Mouse (Mus musculus) embryonic fibroblast, embryonic 13.5 days (primary cell): ENCODE measurements at regions not wholly inside any gene's neighbourhood (a gene's known extent, or its start where the extent isn't known, plus 50 kb on each side); places are given as distances from the start of the nearest gene placed in this dataset.

Experiments
- CTCF ChIP-seq: IDR thresholded peaks from 2 replicates; pipeline ENCODE4 v1.5.1; 2011; ENCODE audit warnings: mild to moderate bottlenecking, control low read depth, low read length, moderate library complexity, borderline replicate concordance; ENCODE audit not compliant: insufficient read depth
- POLR2A ChIP-seq: IDR thresholded peaks from 2 replicates; pipeline ENCODE4 v1.6.1; 2011; ENCODE audit warnings: low read depth, mild to moderate bottlenecking, control low read depth, low read length, moderate library complexity

DNA sequence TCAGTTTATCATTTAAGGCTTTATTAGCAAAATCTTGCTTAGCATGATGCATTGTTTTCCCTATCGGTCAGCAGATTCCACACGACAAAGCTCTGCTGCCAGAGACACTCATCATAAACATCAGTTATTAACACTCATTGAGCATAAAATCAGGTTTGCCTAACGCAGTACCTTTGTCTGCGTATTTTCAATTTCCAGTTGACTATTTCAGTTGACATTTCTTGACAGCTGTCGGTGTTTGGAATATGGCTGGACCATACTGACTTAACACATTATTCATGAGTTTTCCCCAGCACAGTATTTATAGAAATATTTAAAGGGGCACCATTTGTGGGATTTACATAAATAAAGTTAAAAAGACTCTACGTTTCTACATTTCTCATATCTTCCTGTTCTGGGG, 972.7 kb upstream of the Lcorl start:
- TF ChIP-seq POLR2A (no peak), CTCF (no peak)
